Mouse (Mus musculus): ENCODE measurements around the gene Ppp1r21. TPM values are rescaled to one million over a fixed set of nuclear protein-coding genes. Genes with fewer than 3 reads are reported as not detected.

Gene Ppp1r21
- polyA plus RNA-seq, 1 experiment from 2014 or later = 17.0 TPM

GRCm38 (mm10) chr17:88527781-88528180 lies 2.1 kb upstream of the Ppp1r21 start:
- no peak overlapping the region for H3K4me3 ChIP-seq (ENCODE audit: control insufficient read depth in 1 of 2, insufficient read depth in 1 of 2, low read depth in 1 of 2, low read length in 2 of 2)
- H3K4me1 ChIP-seq (ENCODE audit: control insufficient read depth in 2 of 2, insufficient read depth in 2 of 2, low read length in 2 of 2) = peaks cover 5 to 12% of the 10 kb centered on the region in 2 experiments
- H3K36me3 ChIP-seq (ENCODE audit: control insufficient read depth, insufficient read depth, low read length) = no peaks in the 10 kb centered on the region
- WGBS = 34% methylated on average over 2 of the region's 2 CpGs
- H3K9me3 ChIP-seq (ENCODE audit: control insufficient read depth, low read length) = no peaks in the 10 kb centered on the region
- no peaks in the 10 kb centered on the region for H3K27me3 ChIP-seq (ENCODE audit: control insufficient read depth, insufficient read depth, low read length)
- no peak for ATAC-seq (ENCODE audit: insufficient number of reproducible peaks, insufficient read depth, low FRiP score, low read depth)
- no peak overlapping the region for H3K9ac ChIP-seq (ENCODE audit: low read length)
- H3K4me2 ChIP-seq (ENCODE audit: low read length) = no peak overlapping the region
- H3K27ac ChIP-seq (replicated peaks in 1 of 2; ENCODE audit: control insufficient read depth in 1 of 2, insufficient read depth in 1 of 2, low read depth in 2 of 2, low read length in 2 of 2) = no peak overlapping the region

GRCm38 (mm10) chr17:88530236-88530619 lies 310 bp downstream of the Ppp1r21 start:
- H3K27ac ChIP-seq (replicated peaks in 1 of 2; ENCODE audit: control insufficient read depth in 1 of 2, insufficient read depth in 1 of 2, low read depth in 2 of 2, low read length in 2 of 2) = peak overlapping the region in 1 of 2 experiments; percentile 70; a peak in 2 of 4 replicates
- H3K9me3 ChIP-seq (ENCODE audit: control insufficient read depth, low read length) = no peaks in the 10 kb centered on the region
- no peaks in the 10 kb centered on the region for H3K27me3 ChIP-seq (ENCODE audit: control insufficient read depth, insufficient read depth, low read length)
- peaks cover 5 to 12% of the 10 kb centered on the region in 2 experiments for H3K4me1 ChIP-seq (ENCODE audit: control insufficient read depth in 2 of 2, insufficient read depth in 2 of 2, low read length in 2 of 2)
- ATAC-seq (ENCODE audit: insufficient number of reproducible peaks, insufficient read depth, low FRiP score, low read depth) = peak; percentile 59
- H3K4me2 ChIP-seq (ENCODE audit: low read length) = peak overlapping the region; percentile 86
- WGBS = 0% methylated on average over 12 of the region's 14 CpGs
- H3K4me3 ChIP-seq (ENCODE audit: control insufficient read depth in 1 of 2, insufficient read depth in 1 of 2, low read depth in 1 of 2, low read length in 2 of 2) = peak overlapping the region; percentile 53 to 81
- no peaks in the 10 kb centered on the region for H3K36me3 ChIP-seq (ENCODE audit: control insufficient read depth, insufficient read depth, low read length)
- peak overlapping the region; percentile 79 for H3K9ac ChIP-seq (ENCODE audit: low read length)

GRCm38 (mm10) chr17:88530667-88531066 lies 749 bp downstream of the Ppp1r21 start:
- Histone ChIP-seq H3K27ac (replicated peaks in 1 of 2; ENCODE audit: control insufficient read depth in 1 of 2, insufficient read depth in 1 of 2, low read depth in 2 of 2, low read length in 2 of 2) (peak overlapping the region in 1 of 2 experiments; percentile 70; a peak in 1 of 4 replicates), H3K27me3 (ENCODE audit: control insufficient read depth, insufficient read depth, low read length) (no peaks in the 10 kb centered on the region), H3K9ac (ENCODE audit: low read length) (peak overlapping the region; percentile 79), H3K4me1 (ENCODE audit: control insufficient read depth in 2 of 2, insufficient read depth in 2 of 2, low read length in 2 of 2) (peaks cover 5 to 12% of the 10 kb centered on the region in 2 experiments), H3K4me3 (ENCODE audit: control insufficient read depth in 1 of 2, insufficient read depth in 1 of 2, low read depth in 1 of 2, low read length in 2 of 2) (peak overlapping the region; percentile 53 to 81), H3K36me3 (ENCODE audit: control insufficient read depth, insufficient read depth, low read length) (no peaks in the 10 kb centered on the region), H3K4me2 (ENCODE audit: low read length) (peak overlapping the region; percentile 86), H3K9me3 (ENCODE audit: control insufficient read depth, low read length) (no peaks in the 10 kb centered on the region)
- WGBS = 9% methylated on average over 11 of the region's 11 CpGs
- ATAC-seq (ENCODE audit: insufficient number of reproducible peaks, insufficient read depth, low FRiP score, low read depth) = no peak

GRCm38 (mm10) chr17:88531176-88531575 lies 1.3 kb downstream of the Ppp1r21 start:
- peak overlapping the region; percentile 8; the same call in 1 of the 2 replicates for H3K9ac ChIP-seq (ENCODE audit: low read length)
- peak overlapping the region; percentile 86 for H3K4me2 ChIP-seq (ENCODE audit: low read length)
- whole genome bisulfite sequencing = 51% methylated on average over 6 of the region's 6 CpGs
- no peak overlapping the region for H3K27ac ChIP-seq (replicated peaks in 1 of 2; ENCODE audit: control insufficient read depth in 1 of 2, insufficient read depth in 1 of 2, low read depth in 2 of 2, low read length in 2 of 2)
- no peak for ATAC-seq (ENCODE audit: insufficient number of reproducible peaks, insufficient read depth, low FRiP score, low read depth)
- H3K27me3 ChIP-seq (ENCODE audit: control insufficient read depth, insufficient read depth, low read length) = no peaks in the 10 kb centered on the region
- no peaks in the 10 kb centered on the region for H3K36me3 ChIP-seq (ENCODE audit: control insufficient read depth, insufficient read depth, low read length)
- peaks cover 5 to 12% of the 10 kb centered on the region in 2 experiments for H3K4me1 ChIP-seq (ENCODE audit: control insufficient read depth in 2 of 2, insufficient read depth in 2 of 2, low read length in 2 of 2)
- H3K4me3 ChIP-seq (ENCODE audit: control insufficient read depth in 1 of 2, insufficient read depth in 1 of 2, low read depth in 1 of 2, low read length in 2 of 2) = no peak overlapping the region; a peak in 1 of 4 replicates
- no peaks in the 10 kb centered on the region for H3K9me3 ChIP-seq (ENCODE audit: control insufficient read depth, low read length)

GRCm38 (mm10) chr17:88537842-88538430 lies 8.0 kb downstream of the Ppp1r21 start:
- Histone ChIP-seq H3K4me3 (ENCODE audit: control insufficient read depth in 1 of 2, insufficient read depth in 1 of 2, low read depth in 1 of 2, low read length in 2 of 2) (no peak overlapping the region), H3K9me3 (ENCODE audit: control insufficient read depth, low read length) (no peaks in the 10 kb centered on the region), H3K27ac (replicated peaks in 1 of 2; ENCODE audit: control insufficient read depth in 1 of 2, insufficient read depth in 1 of 2, low read depth in 2 of 2, low read length in 2 of 2) (no peak overlapping the region), H3K36me3 (ENCODE audit: control insufficient read depth, insufficient read depth, low read length) (no peaks in the 10 kb centered on the region; the same call in 1 of the 2 replicates), H3K9ac (ENCODE audit: low read length) (no peak overlapping the region), H3K4me2 (ENCODE audit: low read length) (no peak overlapping the region), H3K4me1 (ENCODE audit: control insufficient read depth in 2 of 2, insufficient read depth in 2 of 2, low read length in 2 of 2) (peaks cover 0 to 2% of the 10 kb centered on the region in 2 experiments; a peak in 2 of 4 replicates), H3K27me3 (ENCODE audit: control insufficient read depth, insufficient read depth, low read length) (no peaks in the 10 kb centered on the region)
- no peak for ATAC-seq (ENCODE audit: insufficient number of reproducible peaks, insufficient read depth, low FRiP score, low read depth)
- 81% methylated on average over 8 of the region's 8 CpGs for WGBS

- Histone ChIP-seq H3K36me3 (ENCODE audit: control insufficient read depth, insufficient read depth, low read length) (peaks cover 31% of the 10 kb centered on the region), H3K4me3 (ENCODE audit: control insufficient read depth in 1 of 2, insufficient read depth in 1 of 2, low read depth in 1 of 2, low read length in 2 of 2) (no peak overlapping the region), H3K4me1 (ENCODE audit: control insufficient read depth in 2 of 2, insufficient read depth in 2 of 2, low read length in 2 of 2) (peaks cover 0 to 2% of the 10 kb centered on the region in 2 experiments; a peak in 2 of 4 replicates), H3K9ac (ENCODE audit: low read length) (no peak overlapping the region), H3K9me3 (ENCODE audit: control insufficient read depth, low read length) (no peaks in the 10 kb centered on the region), H3K4me2 (ENCODE audit: low read length) (no peak overlapping the region), H3K27me3 (ENCODE audit: control insufficient read depth, insufficient read depth, low read length) (no peaks in the 10 kb centered on the region), H3K27ac (replicated peaks in 1 of 2; ENCODE audit: control insufficient read depth in 1 of 2, insufficient read depth in 1 of 2, low read depth in 2 of 2, low read length in 2 of 2) (no peak overlapping the region)
- no peak for ATAC-seq (ENCODE audit: insufficient number of reproducible peaks, insufficient read depth, low FRiP score, low read depth)
- 65% methylated on average over 15 of the region's 15 CpGs for WGBS
Observed at GRCm38 (mm10) chr17:88542771-88543416, 13.0 kb downstream of the Ppp1r21 start.

- ATAC-seq (ENCODE audit: insufficient number of reproducible peaks, insufficient read depth, low FRiP score, low read depth) = no peak
- WGBS = 72% methylated on average over 3 of the region's 3 CpGs
Observed at GRCm38 (mm10) chr17:88543417-88543782, 13.5 kb downstream of the Ppp1r21 start.

More at GRCm38 (mm10) chr17:88543417-88543782, 13.5 kb downstream of the Ppp1r21 start:
- H3K27ac ChIP-seq (replicated peaks in 1 of 2; ENCODE audit: control insufficient read depth in 1 of 2, insufficient read depth in 1 of 2, low read depth in 2 of 2, low read length in 2 of 2) = no peak overlapping the region
- H3K9ac ChIP-seq (ENCODE audit: low read length) = no peak overlapping the region
- no peaks in the 10 kb centered on the region for H3K9me3 ChIP-seq (ENCODE audit: control insufficient read depth, low read length)
- no peaks in the 10 kb centered on the region for H3K27me3 ChIP-seq (ENCODE audit: control insufficient read depth, insufficient read depth, low read length)
- H3K36me3 ChIP-seq (ENCODE audit: control insufficient read depth, insufficient read depth, low read length) = peaks cover 33% of the 10 kb centered on the region
- H3K4me1 ChIP-seq (ENCODE audit: control insufficient read depth in 2 of 2, insufficient read depth in 2 of 2, low read length in 2 of 2) = peaks cover 0 to 2% of the 10 kb centered on the region in 2 experiments; a peak in 2 of 4 replicates
- no peak overlapping the region for H3K4me2 ChIP-seq (ENCODE audit: low read length)
- no peak overlapping the region for H3K4me3 ChIP-seq (ENCODE audit: control insufficient read depth in 1 of 2, insufficient read depth in 1 of 2, low read depth in 1 of 2, low read length in 2 of 2)

Data from heart, embryonic 14.5 days (tissue).